Mouse (Mus musculus) layer of hippocampus, adult 11-12 months (tissue): ENCODE results near the gene Fam83f.

Source experiments
- DNase-seq: peaks from one replicate; pipeline ENCODE4 v3.0.0; 2022; ENCODE audit warnings: low spot score

Fam83f gene

GRCm38 (mm10) chr15:80672810-80673209 lies 1.2 kb downstream of the Fam83f start:
- no peak for DNase-seq

GRCm38 (mm10) chr15:80673337-80674095 lies 1.9 kb downstream of the Fam83f start:
- no peak for DNase-seq

GRCm38 (mm10) chr15:80674700-80675099 lies 3.1 kb downstream of the Fam83f start:
- DNase-seq: no peak

DNA sequence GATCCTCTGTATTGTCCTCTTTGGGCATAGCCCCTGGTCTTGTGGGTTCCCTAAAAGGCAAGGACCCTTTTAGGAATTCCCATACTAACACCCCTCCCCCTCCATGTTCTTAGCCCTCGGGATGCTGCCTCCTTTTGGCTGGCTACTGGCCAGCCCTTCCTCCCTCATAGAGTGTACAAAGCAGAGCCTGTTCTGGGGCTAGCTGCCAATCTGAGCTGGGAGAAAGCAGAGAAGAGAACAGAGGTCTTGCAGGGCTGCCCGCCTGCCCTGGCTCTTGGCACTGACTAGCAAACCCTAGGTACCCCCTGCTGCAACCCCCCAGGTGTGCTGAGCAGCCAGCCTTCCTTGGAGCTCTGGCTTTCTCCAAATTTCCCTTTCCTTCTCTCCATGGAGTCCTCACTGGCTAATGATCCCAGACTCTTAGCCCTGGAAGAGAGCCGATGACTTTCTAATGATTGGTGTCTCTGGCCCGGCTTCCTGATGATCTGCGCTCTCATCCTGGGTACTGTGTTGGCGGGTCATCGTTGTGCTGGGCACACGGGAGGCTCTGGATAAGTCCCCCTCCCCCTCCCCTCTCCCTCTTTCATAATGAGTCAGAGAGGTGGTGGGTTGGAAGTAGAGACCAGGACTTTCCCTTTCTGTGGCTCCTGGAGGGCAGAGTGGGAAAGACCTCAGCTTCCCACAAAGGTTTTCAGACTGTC lies 8.0 kb downstream of the Fam83f start:
- DNase-seq: peak; percentile 66

DNA sequence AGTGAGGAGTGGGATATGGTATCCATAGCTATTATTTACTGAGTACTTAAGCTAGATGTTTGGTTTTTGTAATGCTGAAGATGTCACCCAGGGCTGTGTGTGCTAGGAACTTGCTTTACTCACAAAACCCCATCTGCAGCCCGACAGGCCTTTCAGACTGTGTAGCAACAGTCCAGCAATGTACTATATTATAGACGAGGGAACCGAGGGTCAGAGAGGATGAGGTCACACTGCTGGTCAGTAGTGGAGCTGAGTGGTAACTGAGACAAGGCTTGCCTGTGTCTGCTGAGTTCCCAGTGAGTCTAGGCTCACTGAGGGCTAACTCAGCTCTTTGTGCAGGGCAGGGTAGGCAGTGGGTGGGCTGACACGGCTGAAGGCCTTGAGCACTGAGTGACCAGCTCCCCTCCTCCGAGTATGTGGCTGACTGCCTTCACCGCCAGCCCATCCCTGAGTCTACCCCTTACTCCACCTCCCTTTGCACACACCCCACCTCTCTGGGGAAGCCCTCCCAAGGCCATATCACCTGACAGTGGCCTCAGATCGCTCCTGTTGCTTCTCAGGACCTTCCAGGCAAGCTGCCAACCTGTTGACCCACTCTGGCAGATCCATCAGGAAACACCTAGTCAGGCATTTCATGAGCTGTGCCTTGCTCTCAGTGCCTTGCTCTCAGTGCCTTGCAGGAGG lies 8.8 kb downstream of the Fam83f start:
- no peak for DNase-seq

- DNase-seq: no peak
Measured at GRCm38 (mm10) chr15:80681466-80681881, 9.8 kb downstream of the Fam83f start.

- DNase-seq: no peak
Measured at GRCm38 (mm10) chr15:80682343-80682742, 10.7 kb downstream of the Fam83f start.

DNA sequence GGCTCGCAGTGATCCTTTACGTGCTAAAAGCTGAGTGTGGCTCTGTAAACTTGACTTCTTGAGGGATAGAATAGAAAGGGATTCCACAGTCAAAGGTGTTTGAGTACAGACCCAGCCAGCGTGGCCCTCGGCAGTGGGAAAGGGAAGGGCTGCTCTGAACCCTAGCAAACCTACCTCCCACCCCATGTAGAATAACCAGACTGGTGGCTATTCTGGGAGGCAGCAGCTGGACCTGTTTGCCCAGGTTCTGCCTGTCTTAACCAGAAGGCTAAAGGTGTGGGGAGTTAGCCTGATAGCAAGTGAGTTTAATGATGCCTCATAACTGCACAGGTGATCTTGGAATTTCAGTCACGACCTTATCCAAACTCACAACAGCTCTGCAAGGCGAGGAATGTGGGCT lies 11.5 kb downstream of the Fam83f start:
- DNase-seq: no peak

GRCm38 (mm10) chr15:80683990-80684389 lies 12.3 kb downstream of the Fam83f start:
- DNase-seq: no peak

DNA sequence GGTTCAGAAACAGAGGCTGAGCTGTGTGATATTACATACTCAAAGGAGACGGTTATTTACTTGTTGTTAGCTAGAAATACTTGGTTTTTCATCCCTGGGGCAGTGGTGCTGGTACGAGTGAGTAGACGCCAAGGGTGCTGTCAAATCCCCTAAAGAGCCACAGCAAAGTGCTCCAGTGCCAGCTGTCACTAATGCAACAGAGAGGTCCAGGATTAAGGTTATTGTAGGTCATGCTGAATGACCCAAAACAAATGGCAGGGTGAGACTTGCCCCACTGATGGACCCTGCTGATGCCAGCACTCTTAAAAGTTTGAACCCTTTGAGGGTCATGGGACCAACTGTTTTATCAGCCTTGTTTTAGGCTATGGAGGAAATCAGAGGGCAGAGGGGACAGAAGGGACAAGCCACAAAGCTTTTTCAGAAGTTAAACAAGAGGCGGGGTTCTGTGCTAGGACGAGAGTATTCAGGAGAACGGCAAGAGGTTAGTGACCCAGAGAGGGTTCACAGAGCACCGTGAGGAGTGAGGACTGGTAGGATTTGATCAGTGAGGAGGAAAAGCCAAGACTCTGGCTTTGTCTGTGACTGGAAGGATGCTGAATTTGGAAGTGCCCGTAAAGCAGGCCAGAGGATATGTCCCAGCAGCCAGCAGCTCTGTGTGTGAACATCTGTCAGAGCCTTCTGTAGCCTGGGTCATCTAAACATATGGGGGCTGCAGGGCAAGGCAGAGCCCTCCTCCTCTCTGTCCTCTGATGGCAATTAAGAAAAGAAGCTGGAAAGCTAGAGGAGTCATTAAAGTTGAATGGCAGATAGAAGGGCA lies 13.3 kb downstream of the Fam83f start:
- no peak for DNase-seq

- DNase-seq: no peak
Measured at GRCm38 (mm10) chr15:80685603-80685895, 13.9 kb downstream of the Fam83f start.

GRCm38 (mm10) chr15:80688536-80688935 lies 16.9 kb downstream of the Fam83f start:
- no peak for DNase-seq

DNA sequence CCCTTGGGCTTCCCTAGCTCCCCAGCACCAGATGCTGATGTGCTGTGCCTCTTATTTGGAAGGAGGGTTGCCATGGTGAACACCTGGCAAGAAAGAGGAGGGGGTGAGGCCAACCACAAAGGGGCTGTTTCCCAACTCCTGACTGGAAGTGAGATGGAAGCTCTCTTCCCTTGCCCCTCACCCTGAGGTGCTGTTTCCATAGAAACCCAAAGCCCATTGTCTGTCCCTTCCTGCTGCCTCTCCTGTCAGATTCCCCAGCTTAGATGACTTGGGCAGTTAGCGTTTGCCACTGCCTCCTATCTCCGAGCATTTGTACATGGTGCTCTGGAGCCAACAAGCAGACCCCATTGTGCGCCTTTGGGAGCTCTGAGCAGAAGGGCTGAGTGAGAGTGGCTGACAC lies 21.8 kb downstream of the Fam83f start:
- no peak for DNase-seq

GRCm38 (mm10) chr15:80694125-80694910 lies 22.7 kb downstream of the Fam83f start:
- DNase-seq: peak; percentile 76

DNA sequence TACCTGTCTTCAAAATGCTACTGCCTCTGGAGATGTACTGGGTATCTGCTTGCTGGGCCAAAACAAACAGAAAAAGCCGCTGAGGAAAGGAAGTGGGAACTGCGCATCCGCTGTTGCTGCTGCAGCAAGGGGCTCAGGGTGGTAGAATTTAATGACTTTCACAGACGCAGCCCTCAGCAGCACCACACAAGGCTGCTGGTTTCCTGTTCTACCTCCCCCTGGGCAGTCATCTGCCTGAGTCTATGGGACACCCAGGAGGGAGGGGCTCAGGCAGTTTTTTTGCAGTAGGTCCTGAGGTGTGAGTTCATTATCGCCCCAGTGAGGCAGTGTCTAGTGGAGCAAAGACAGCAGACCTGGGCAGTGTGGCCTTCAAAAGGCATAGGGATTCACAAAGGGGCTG lies 25.9 kb downstream of the Fam83f start:
- DNase-seq: no peak

GRCm38 (mm10) chr15:80701481-80702257 lies 30.0 kb downstream of the Fam83f start:
- no peak for DNase-seq

GRCm38 (mm10) chr15:80702910-80703309 lies 31.3 kb downstream of the Fam83f start:
- DNase-seq: no peak

- no peak for DNase-seq
Measured at GRCm38 (mm10) chr15:80703495-80703894, 31.8 kb downstream of the Fam83f start.

GRCm38 (mm10) chr15:80704267-80704666 lies 32.6 kb downstream of the Fam83f start:
- peak; percentile 86 for DNase-seq

DNA sequence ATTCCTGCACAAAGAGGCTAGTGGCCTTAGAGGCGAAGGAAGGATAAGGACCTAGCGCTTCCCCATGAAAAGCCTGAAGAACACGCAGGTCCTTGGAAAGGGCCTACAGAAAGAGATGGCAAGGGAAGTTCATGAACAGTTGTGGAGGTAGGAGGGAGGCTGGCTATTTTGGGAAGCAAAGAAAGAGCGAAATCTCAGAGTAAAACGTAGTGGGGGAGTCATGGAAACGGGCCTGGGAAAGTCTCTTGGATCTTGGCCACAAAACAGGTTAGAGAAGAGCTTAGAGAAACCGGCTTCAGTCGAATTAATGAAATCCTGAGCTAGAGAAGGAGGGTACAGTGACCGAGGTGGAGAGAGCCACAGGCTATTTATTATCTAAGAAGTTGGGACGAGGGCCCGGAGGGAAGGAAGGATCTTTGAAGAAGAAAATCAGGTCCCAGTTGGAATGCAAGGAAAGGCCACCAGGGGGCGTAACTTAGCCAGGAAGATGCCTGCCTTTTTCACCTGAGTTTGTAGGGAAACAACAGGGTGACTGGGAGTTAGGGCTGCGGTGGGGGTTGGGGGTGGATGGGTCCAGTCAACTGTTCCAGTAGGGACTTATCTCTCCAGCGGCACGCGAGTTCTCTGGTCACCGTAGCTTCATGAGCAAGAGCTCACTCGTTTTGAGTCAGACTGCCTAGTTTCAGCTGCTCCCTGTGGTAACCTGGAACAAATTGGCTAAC lies 34.3 kb downstream of the Fam83f start:
- peak; percentile 86 for DNase-seq
